Mouse (Mus musculus): ENCODE measurements around the gene Tfcp2. TPM values are rescaled to one million over a fixed set of nuclear protein-coding genes. Genes with fewer than 3 reads are reported as not detected.
"Not testable (repeated sequence)": the region's sequence is repeated elsewhere in the genome, so short reads cannot be mapped to it uniquely, and the experiment has no call there.

Tfcp2 gene
- polyA plus RNA-seq, 1 experiment from 2014 or later = 50.3 TPM

- no peak overlapping the region for H3K4me3 ChIP-seq
- 93% methylated on average over 13 of the region's 13 CpGs for WGBS
- H3K4me2 ChIP-seq (replicated peaks) = no peak overlapping the region
- H3K27me3 ChIP-seq = no peaks in the 10 kb centered on the region
- H3K9me3 ChIP-seq = no peaks in the 10 kb centered on the region
- no peak overlapping the region for H3K9ac ChIP-seq (replicated peaks)
- H3K36me3 ChIP-seq = peaks cover 92% of the 10 kb centered on the region
- no peaks in the 10 kb centered on the region for H3K4me1 ChIP-seq
- ATAC-seq (ENCODE audit: low FRiP score, low read depth) = no peak
- no peak overlapping the region for H3K27ac ChIP-seq (replicated peaks)
Observed at GRCm38 (mm10) chr15:100508454-100509167, 43.2 kb downstream of the Tfcp2 start.

- H3K27ac ChIP-seq (replicated peaks); H3K4me1 ChIP-seq; H3K9me3 ChIP-seq; H3K4me3 ChIP-seq; H3K27me3 ChIP-seq; ATAC-seq (ENCODE audit: low FRiP score, low read depth); H3K9ac ChIP-seq (replicated peaks); H3K4me2 ChIP-seq (replicated peaks): not testable (repeated sequence)
- peaks cover 18% of the 10 kb centered on the region for H3K36me3 ChIP-seq
- WGBS = 92% methylated on average over 8 of the region's 8 CpGs
Observed at GRCm38 (mm10) chr15:100499506-100499905, 52.3 kb downstream of the Tfcp2 start.

GRCm38 (mm10) chr15:100495102-100495501, 56.7 kb downstream of the Tfcp2 start, which contains the start of gene Csrnp2:
Gene Csrnp2 (minus strand): TSS chr15:100495488.
- peak; percentile 99 for ATAC-seq (ENCODE audit: low FRiP score, low read depth)
- under 1% methylated on average over 40 of the region's 40 CpGs for WGBS
- H3K27ac ChIP-seq (replicated peaks) = peak within 1 kb of the TSS; percentile 97

GRCm38 (mm10) chr15:100494647-100495046, 57.2 kb downstream of the Tfcp2 start:
- under 1% methylated on average over 28 of the region's 29 CpGs for WGBS
- Histone ChIP-seq H3K27me3 (no peaks in the 10 kb centered on the region), H3K9ac (replicated peaks) (peak overlapping the region; percentile 93), H3K9me3 (no peaks in the 10 kb centered on the region), H3K27ac (replicated peaks) (peak overlapping the region; percentile 97), H3K4me3 (peak overlapping the region; percentile 86), H3K36me3 (0 out of 2 replicates have a peak, but pooled peaks cover under 1% of the 10 kb centered on the region), H3K4me2 (replicated peaks) (peak overlapping the region; percentile 87), H3K4me1 (peaks cover 40% of the 10 kb centered on the region)
- peak; percentile 90 for ATAC-seq (ENCODE audit: low FRiP score, low read depth)

More at GRCm38 (mm10) chr15:100495102-100495501, 56.7 kb downstream of the Tfcp2 start, which contains the start of gene Csrnp2:
- Histone ChIP-seq H3K36me3 (no peaks in the 10 kb centered on the region), H3K4me1 (peaks cover 40% of the 10 kb centered on the region), H3K4me2 (replicated peaks) (peak within 1 kb of the TSS; percentile 87), H3K4me3 (peak within 1 kb of the TSS; percentile 86), H3K27me3 (no peaks in the 10 kb centered on the region), H3K9ac (replicated peaks) (peak within 1 kb of the TSS; percentile 93), H3K9me3 (no peaks in the 10 kb centered on the region)

- H3K9ac ChIP-seq (replicated peaks) = no peak overlapping the region
Observed at GRCm38 (mm10) chr15:100491966-100492365, 59.8 kb downstream of the Tfcp2 start.

GRCm38 (mm10) chr15:100489263-100489662, 62.5 kb downstream of the Tfcp2 start:
- Histone ChIP-seq H3K9ac (replicated peaks) (no peak overlapping the region), H3K9me3 (no peaks in the 10 kb centered on the region), H3K27me3 (no peaks in the 10 kb centered on the region), H3K27ac (replicated peaks) (no peak overlapping the region), H3K4me1 (peaks cover 49% of the 10 kb centered on the region), H3K36me3 (peaks cover 45% of the 10 kb centered on the region), H3K4me2 (replicated peaks) (no peak overlapping the region), H3K4me3 (no peak overlapping the region)
- WGBS = 88% methylated on average over 15 of the region's 15 CpGs
- ATAC-seq (ENCODE audit: low FRiP score, low read depth) = no peak

More at GRCm38 (mm10) chr15:100491966-100492365, 59.8 kb downstream of the Tfcp2 start:
- Histone ChIP-seq H3K27me3 (no peaks in the 10 kb centered on the region), H3K4me1 (peaks cover 42% of the 10 kb centered on the region), H3K27ac (replicated peaks) (no peak overlapping the region; the same call in 1 of the 2 replicates), H3K4me3 (no peak overlapping the region), H3K36me3 (peaks cover 27% of the 10 kb centered on the region), H3K9me3 (no peaks in the 10 kb centered on the region), H3K4me2 (replicated peaks) (peak overlapping the region; percentile 87; the same call in 1 of the 2 replicates)
- no peak for ATAC-seq (ENCODE audit: low FRiP score, low read depth)
- 82% methylated on average over 9 of the region's 9 CpGs for WGBS

GRCm38 (mm10) chr15:100488297-100488696, 63.5 kb downstream of the Tfcp2 start:
- peaks cover 54% of the 10 kb centered on the region for H3K36me3 ChIP-seq
- peaks cover 39% of the 10 kb centered on the region for H3K4me1 ChIP-seq
- H3K9me3 ChIP-seq; H3K27ac ChIP-seq (replicated peaks); H3K4me3 ChIP-seq; ATAC-seq (ENCODE audit: low FRiP score, low read depth); H3K9ac ChIP-seq (replicated peaks); H3K27me3 ChIP-seq; H3K4me2 ChIP-seq (replicated peaks): not testable (repeated sequence)
- WGBS = 88% methylated on average over 1 of the region's 1 CpGs

GRCm38 (mm10) chr15:100487050-100487449, 64.8 kb downstream of the Tfcp2 start:
- no peaks in the 10 kb centered on the region for H3K27me3 ChIP-seq
- H3K36me3 ChIP-seq = peaks cover 67% of the 10 kb centered on the region
- ATAC-seq (ENCODE audit: low FRiP score, low read depth) = no peak
- no peak overlapping the region for H3K4me3 ChIP-seq
- no peaks in the 10 kb centered on the region for H3K9me3 ChIP-seq
- WGBS = 90% methylated on average over 2 of the region's 2 CpGs
- no peak overlapping the region for H3K9ac ChIP-seq (replicated peaks)
- no peak overlapping the region for H3K27ac ChIP-seq (replicated peaks)
- H3K4me1 ChIP-seq = peaks cover 27% of the 10 kb centered on the region
- no peak overlapping the region for H3K4me2 ChIP-seq (replicated peaks)

- Histone ChIP-seq H3K36me3 (peaks cover 73% of the 10 kb centered on the region), H3K27me3 (no peaks in the 10 kb centered on the region), H3K4me2 (replicated peaks) (no peak overlapping the region), H3K9ac (replicated peaks) (no peak overlapping the region), H3K9me3 (no peaks in the 10 kb centered on the region), H3K4me1 (peaks cover 22% of the 10 kb centered on the region), H3K27ac (replicated peaks) (no peak overlapping the region), H3K4me3 (no peak overlapping the region)
- no peak for ATAC-seq (ENCODE audit: low FRiP score, low read depth)
- 8% methylated on average over 7 of the region's 7 CpGs for WGBS
Observed at GRCm38 (mm10) chr15:100486450-100486849, 65.4 kb downstream of the Tfcp2 start.

- Histone ChIP-seq H3K4me2 (replicated peaks) (no peak overlapping the region), H3K9me3 (no peaks in the 10 kb centered on the region), H3K4me1 (peaks cover 16% of the 10 kb centered on the region), H3K4me3 (no peak overlapping the region), H3K27me3 (no peaks in the 10 kb centered on the region), H3K27ac (replicated peaks) (no peak overlapping the region), H3K9ac (replicated peaks) (no peak overlapping the region), H3K36me3 (peaks cover 82% of the 10 kb centered on the region)
- ATAC-seq (ENCODE audit: low FRiP score, low read depth) = no peak
- whole genome bisulfite sequencing = 92% methylated on average over 3 of the region's 3 CpGs
Observed at GRCm38 (mm10) chr15:100485576-100485975, 66.2 kb downstream of the Tfcp2 start.

- Histone ChIP-seq H3K36me3 (peaks cover 96% of the 10 kb centered on the region), H3K9me3 (no peaks in the 10 kb centered on the region), H3K27ac (replicated peaks) (no peak overlapping the region), H3K4me2 (replicated peaks) (no peak overlapping the region), H3K4me1 (no peaks in the 10 kb centered on the region), H3K4me3 (no peak overlapping the region), H3K9ac (replicated peaks) (no peak overlapping the region), H3K27me3 (no peaks in the 10 kb centered on the region)
- no peak for ATAC-seq (ENCODE audit: low FRiP score, low read depth)
- WGBS = 79% methylated on average over 4 of the region's 4 CpGs
Observed at GRCm38 (mm10) chr15:100478925-100479324, 72.9 kb downstream of the Tfcp2 start.

GRCm38 (mm10) chr15:100478351-100478750, 73.5 kb downstream of the Tfcp2 start:
- Histone ChIP-seq H3K27ac (replicated peaks) (no peak overlapping the region), H3K4me2 (replicated peaks) (no peak overlapping the region), H3K27me3 (no peaks in the 10 kb centered on the region), H3K9ac (replicated peaks) (no peak overlapping the region), H3K4me1 (no peaks in the 10 kb centered on the region), H3K36me3 (peaks cover 96% of the 10 kb centered on the region), H3K4me3 (no peak overlapping the region), H3K9me3 (no peaks in the 10 kb centered on the region)
- no peak for ATAC-seq (ENCODE audit: low FRiP score, low read depth)
- WGBS = 87% methylated on average over 10 of the region's 10 CpGs

Measured in midbrain, embryonic 12.5 days (tissue).